Mouse (Mus musculus) cortical plate, adult 2 months (tissue): ENCODE data around the gene Timd2.

ENCODE experiments used
- CTCF ChIP-seq: fragments of 200-500 bp; IDR thresholded peaks from 2 replicates; pipeline ENCODE4 v1.5.1; 2011; ENCODE audit warnings: mild to moderate bottlenecking, control low read depth, low read length; ENCODE audit not compliant: insufficient read depth; ENCODE audit errors: extremely low read depth
- POLR2A ChIP-seq: fragments of 200-500 bp; IDR thresholded peaks from 2 replicates; pipeline ENCODE4 v1.6.1; 2011; ENCODE audit warnings: mild to moderate bottlenecking, low read length, control low read depth; ENCODE audit not compliant: insufficient read depth; ENCODE audit errors: extremely low read depth

DNA sequence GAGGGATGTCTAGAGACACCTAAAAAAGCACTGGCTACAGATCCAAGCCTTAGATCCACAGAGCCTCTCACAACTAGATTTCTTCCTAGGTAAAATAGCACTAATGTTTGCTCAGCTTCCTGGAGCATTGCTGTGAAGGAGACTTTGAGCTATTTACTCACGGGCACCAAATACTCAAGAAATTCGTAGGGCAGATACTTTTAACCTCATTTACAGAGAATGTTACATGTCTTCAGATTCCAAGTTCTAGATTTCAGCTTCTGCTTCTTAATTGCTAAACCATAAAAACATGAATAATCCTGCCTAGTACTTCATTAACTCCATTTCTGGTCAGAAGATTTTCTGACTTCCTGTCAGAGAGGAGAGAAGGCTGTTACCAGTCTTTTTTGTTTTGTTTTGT lies 16.7 kb downstream of the Timd2 start:
- TF ChIP-seq CTCF (no peak), POLR2A (no peak)
